Mouse (Mus musculus) splenic B cell, adult 2 months (primary cell): ENCODE measurements around the gene Ovol3.
"Not testable (repeated sequence)": the region's sequence is repeated elsewhere in the genome, so short reads cannot be mapped to it uniquely, and the experiment has no call there.

Experiments
- DNase-seq: peaks from one replicate; pipeline ENCODE4 v3.0.0-alpha.2; 2011; ENCODE audit warnings: low read depth, low spot score
- H3K27me3 ChIP-seq: 2 replicates; pipeline ENCODE4 v1.6.1; 2012; ENCODE audit warnings: mild to moderate bottlenecking, low read length, moderate library complexity, mixed read lengths; ENCODE audit not compliant: control insufficient read depth, poor library complexity, insufficient read depth, severe bottlenecking
- H3K36me3 ChIP-seq: 2 replicates; pipeline ENCODE4 v1.6.1; 2012; ENCODE audit warnings: mild to moderate bottlenecking, low read length, moderate library complexity, mixed read lengths; ENCODE audit not compliant: control insufficient read depth, poor library complexity, insufficient read depth, severe bottlenecking

The Ovol3 gene

DNA sequence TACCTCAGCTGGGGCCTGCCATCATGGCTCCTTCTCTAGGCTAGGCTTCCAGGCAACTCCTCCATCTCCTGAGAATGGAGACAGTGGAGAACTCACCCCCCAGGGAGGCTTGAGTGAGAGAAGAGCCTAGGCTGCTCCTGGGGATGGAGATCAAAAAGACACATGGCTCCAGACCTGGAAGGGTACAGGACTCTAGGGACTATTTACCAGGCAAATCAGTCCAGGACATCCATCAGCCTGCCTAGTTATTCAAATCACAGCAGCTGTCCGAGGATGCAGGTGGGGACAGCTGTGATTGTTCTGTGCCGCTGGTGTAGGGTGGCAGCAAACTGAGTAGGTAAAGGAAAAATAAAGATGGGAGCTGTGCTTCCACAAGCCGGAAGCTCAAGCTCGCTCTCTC, at the start of gene Ovol3:
Gene Ovol3, minus strand, starts transcription at position 101 of the 400 bp plus-strand sequence.
- DNase-seq = no peak
- no peaks in the 10 kb centered on the region for H3K27me3 ChIP-seq
- no peaks in the 10 kb centered on the region for H3K36me3 ChIP-seq

DNA sequence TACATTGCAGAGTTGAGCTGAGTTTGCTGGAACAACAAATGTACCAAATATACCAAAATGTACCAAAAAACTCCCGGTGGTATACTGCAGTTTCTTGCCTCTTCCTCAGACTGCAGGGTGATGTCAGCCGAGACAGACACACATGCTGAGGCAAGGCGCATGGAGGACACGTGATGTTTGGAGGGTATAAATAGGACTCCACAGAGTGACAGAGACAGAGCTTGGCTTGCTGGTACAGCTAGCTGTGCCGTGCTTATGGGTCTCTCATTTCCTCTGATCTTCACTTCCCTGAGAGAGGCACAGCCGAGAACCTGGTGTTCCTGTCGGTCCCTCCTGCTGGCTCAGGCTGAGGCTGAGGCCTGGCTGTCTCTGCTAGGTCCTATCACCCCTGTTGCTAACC, 47.2 kb upstream of the Ovol3 start:
- no peak for DNase-seq
- H3K36me3 ChIP-seq = no peaks in the 10 kb centered on the region
- no peaks in the 10 kb centered on the region for H3K27me3 ChIP-seq

DNA sequence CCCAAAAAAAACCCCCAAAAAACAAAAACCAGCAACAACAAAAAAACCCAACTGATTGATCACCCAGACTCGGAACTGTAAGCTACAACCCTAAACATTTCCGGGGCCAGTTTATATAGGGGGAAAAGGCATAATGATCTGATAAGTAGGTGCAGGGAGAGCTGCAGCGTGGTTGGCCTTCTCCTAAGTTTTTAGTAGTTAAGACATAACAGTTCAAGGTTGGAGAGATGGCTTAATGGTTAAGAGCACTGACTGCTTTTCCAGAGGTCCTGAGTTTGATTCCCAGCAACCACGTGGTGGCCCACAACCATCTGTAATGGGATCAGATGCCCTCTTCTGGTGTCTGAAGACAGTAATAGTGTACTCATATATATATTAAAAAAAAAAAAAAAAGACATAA, 46.0 kb upstream of the Ovol3 start:
- Histone ChIP-seq H3K36me3 (no peaks in the 10 kb centered on the region), H3K27me3 (no peaks in the 10 kb centered on the region)
- DNase-seq = no peak

DNA sequence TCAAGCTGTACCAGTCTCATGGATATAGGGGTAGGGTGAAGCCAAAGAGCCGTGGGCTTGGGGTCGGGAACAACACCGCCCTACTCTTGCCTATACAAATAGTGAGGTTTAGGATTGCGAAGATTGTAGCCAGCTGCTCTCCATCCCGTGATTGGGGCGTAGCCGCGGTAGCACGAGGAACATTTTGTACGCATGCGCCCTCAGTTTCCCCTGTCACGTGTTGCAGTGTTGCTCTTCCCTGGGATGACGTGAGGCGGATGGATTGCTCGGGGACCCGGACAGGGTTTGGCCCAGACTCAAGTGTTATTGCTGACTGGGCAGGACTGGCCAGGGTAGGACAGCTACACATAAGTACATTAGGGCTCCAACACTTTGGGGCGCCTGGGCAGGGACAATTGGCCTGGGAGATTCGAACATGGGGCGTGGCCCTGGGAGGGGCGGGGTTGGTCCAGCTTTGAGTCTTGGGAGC, 45.2 kb upstream of the Ovol3 start:
- Histone ChIP-seq H3K27me3 (no peaks in the 10 kb centered on the region), H3K36me3 (no peaks in the 10 kb centered on the region)
- DNase-seq = peak; percentile 93

- H3K27me3 ChIP-seq = no peaks in the 10 kb centered on the region
- DNase-seq = peak; percentile 96
- H3K36me3 ChIP-seq = no peaks in the 10 kb centered on the region
These were observed 44.6 kb upstream of the Ovol3 start, which contains the start of the genes Thap8 and Wdr62 for GRCm38 (mm10) chr7:30279951-30280669. TSS of gene Thap8 (plus strand) at chr7:30280094. TSS of gene Wdr62 (minus strand) at chr7:30280419.

- no peak for DNase-seq
- Histone ChIP-seq H3K27me3 (no peaks in the 10 kb centered on the region), H3K36me3 (no peaks in the 10 kb centered on the region)
These were observed 44.0 kb upstream of the Ovol3 start for GRCm38 (mm10) chr7:30279536-30279935.

- no peak for DNase-seq
- H3K36me3 ChIP-seq = no peaks in the 10 kb centered on the region
- H3K27me3 ChIP-seq = no peaks in the 10 kb centered on the region
These were observed 43.4 kb upstream of the Ovol3 start for GRCm38 (mm10) chr7:30278911-30279310.

GRCm38 (mm10) chr7:30274383-30274782, 38.9 kb upstream of the Ovol3 start:
- DNase-seq = no peak
- no peaks in the 10 kb centered on the region for H3K27me3 ChIP-seq
- H3K36me3 ChIP-seq = no peaks in the 10 kb centered on the region

DNA sequence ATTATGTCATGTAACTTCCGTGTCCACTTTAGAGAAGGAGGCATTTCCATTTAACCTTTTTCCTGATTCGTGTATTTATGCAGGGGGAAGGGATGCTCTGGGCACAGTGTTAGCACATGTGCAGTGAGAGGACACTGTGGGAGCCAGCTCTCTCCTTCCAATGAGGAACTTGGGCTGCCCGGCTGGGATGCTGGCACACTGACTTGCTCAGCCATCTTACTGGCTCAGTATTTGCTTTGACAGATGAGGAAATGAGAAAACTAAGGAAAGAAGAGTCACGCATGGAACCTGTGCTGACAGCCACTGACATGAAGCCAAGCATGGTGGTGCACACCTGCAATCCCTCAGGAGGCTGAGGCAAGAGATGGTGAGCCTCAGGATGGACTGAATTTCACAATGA, 34.1 kb upstream of the Ovol3 start:
- Histone ChIP-seq H3K36me3 (no peaks in the 10 kb centered on the region), H3K27me3 (no peaks in the 10 kb centered on the region)
- DNase-seq = no peak

- no peaks in the 10 kb centered on the region for H3K36me3 ChIP-seq
- no peaks in the 10 kb centered on the region for H3K27me3 ChIP-seq
- no peak for DNase-seq
These were observed 31.3 kb upstream of the Ovol3 start for GRCm38 (mm10) chr7:30266780-30267179.

GRCm38 (mm10) chr7:30265935-30266334, 30.4 kb upstream of the Ovol3 start:
- no peaks in the 10 kb centered on the region for H3K27me3 ChIP-seq
- DNase-seq = no peak
- peaks cover 3% of the 10 kb centered on the region; the same call in 1 of the 2 replicates for H3K36me3 ChIP-seq

DNA sequence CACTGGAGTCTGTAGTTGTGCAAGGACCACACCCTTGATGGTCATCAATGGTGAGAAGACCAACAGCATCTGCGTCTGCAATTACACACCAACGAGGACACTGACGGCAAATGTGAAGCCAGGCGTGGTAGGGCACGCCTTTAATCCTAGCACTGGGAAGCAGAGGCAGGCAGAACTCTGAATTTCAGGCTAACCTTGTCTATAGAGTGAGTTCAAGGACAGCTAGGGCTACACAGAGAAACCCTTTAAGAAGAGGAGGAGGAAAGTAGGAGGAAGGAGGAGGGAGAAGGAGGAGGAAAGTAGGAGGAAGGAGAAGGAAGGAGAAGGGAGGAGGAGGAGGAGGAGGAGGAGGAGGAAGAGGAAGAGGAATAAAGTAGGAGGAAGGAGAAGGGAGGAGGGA, 30.0 kb upstream of the Ovol3 start:
- no peaks in the 10 kb centered on the region for H3K27me3 ChIP-seq
- peaks cover 3% of the 10 kb centered on the region; the same call in 1 of the 2 replicates for H3K36me3 ChIP-seq
- no peak for DNase-seq

- no peak for DNase-seq
- H3K27me3 ChIP-seq = no peaks in the 10 kb centered on the region
- peaks cover 3% of the 10 kb centered on the region; the same call in 1 of the 2 replicates for H3K36me3 ChIP-seq
These were observed 29.5 kb upstream of the Ovol3 start for GRCm38 (mm10) chr7:30265041-30265440.

GRCm38 (mm10) chr7:30251956-30252954, 16.7 kb upstream of the Ovol3 start:
- Histone ChIP-seq H3K27me3 (no peaks in the 10 kb centered on the region), H3K36me3 (no peaks in the 10 kb centered on the region; the same call in 1 of the 2 replicates)
- no peak for DNase-seq

DNA sequence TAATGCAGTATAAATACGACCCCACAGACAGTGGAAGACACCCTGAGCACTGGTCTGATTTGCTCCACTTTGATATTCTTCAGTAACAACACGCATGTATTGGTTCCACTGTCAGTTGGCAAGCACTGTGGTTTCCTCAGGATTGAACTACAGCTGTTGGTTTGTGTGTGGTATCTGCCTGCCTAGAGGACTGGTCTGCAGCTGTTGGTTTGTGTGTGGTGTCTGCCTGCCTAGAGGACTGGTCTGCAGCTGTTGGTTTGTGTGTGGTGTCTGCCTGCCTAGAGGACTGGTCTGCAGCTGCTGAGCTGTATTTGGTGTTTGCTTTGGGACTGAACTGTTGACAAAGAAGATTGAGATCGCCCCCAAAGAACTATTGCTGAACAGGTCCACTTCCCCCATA, 1.8 kb upstream of the Ovol3 start:
- DNase-seq, H3K36me3 ChIP-seq, H3K27me3 ChIP-seq: not testable (repeated sequence)
